Mouse (Mus musculus) NIH3T3 (cell line): Measurements from ENCODE around the gene Ackr4.

Source experiments
- DNase-seq: peaks from one replicate; pipeline ENCODE4 v3.0.0-alpha.2; 2012; ENCODE audit warnings: low read depth

Ackr4 gene

DNA sequence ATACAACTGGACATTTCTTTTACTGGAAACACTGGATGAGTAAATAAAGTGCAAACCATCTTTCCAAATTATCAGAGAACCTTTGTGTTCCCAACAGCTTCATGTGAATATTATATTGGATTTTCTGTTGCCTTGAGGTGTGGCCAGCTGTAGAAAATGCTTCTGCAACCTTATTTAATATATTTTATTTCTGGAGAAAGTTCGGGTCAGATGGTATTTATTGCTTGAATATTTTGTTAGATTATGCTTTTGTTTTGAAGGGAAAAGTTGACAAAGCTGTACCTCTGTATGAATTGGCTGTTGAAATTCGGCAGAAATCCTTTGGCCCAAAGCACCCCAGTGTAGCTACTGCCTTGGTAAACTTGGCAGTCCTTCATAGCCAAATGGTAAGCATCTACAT, 86.4 kb downstream of the Ackr4 start, which contains the start of gene Gm28305:
Gm28305 (plus strand) TSS at position 301 of the 400 bp plus-strand sequence.
- DNase-seq = no peak

DNA sequence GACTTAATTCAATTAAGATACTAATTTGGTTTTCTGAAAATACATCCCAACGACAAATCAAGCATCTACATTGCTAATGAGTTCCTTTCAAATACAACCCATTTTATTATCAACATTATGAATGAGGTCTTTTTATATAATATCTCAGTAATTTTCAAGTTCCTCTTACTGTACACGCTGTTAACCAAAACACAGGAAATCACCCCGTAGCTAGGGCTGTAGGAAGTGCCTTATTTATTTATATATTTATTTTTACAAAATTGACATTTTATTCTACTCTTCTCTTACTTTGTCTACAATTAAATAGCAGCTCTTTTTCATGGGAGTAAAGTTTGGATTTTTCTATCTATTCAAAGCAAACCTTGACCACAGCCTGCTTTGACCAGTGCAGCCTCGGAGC, 87.0 kb downstream of the Ackr4 start:
- no peak for DNase-seq

DNA sequence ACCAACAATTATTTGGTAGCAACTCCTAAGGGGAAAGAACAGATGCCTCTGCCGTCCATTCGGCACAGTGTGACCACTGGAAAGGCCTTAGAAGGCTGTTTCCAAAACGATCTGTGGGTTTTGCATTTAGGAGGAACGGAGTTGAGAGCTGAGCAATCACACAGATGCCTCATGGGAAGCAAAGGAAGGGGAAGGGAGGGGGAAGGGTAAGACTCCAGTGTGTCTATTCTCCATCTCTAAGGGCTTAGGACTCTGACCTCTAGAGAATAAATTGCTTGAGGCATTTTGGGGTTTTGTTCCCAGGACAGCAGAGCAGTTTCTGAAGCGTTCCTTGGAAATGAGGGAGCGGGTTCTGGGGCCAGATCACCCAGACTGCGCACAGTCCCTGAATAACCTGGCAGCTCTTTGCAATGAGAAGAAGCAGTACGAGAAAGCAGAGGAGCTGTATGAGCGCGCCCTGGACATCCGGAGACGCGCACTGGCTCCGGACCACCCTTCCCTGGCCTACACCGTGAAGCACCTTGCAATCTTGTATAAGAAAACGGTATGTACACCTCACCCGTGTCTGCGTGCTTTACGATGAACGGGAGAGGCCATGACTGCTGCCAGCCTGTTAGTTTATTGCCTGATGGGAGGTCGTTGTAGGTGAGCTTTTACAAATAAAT, 87.6 kb downstream of the Ackr4 start:
- DNase-seq = no peak

DNA sequence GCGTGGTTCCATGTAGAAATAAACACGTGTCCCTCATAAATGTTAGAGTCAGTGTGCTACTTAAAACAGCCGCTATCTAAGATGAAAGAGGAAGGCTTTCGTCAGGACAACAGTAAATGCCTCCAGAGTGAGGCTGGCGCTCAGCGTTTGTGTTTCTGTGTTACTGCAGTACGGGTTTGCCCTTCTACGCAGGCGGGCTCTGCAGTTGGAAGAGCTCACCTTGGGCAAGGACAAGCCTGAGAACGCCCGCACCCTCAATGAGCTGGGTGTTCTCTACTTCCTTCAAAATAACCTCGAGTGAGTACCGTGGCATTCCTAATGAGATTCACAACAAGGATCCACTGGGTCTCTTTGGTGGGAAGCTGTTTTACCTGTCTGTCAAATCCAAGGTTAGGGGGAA, 88.5 kb downstream of the Ackr4 start:
- DNase-seq = no peak

DNA sequence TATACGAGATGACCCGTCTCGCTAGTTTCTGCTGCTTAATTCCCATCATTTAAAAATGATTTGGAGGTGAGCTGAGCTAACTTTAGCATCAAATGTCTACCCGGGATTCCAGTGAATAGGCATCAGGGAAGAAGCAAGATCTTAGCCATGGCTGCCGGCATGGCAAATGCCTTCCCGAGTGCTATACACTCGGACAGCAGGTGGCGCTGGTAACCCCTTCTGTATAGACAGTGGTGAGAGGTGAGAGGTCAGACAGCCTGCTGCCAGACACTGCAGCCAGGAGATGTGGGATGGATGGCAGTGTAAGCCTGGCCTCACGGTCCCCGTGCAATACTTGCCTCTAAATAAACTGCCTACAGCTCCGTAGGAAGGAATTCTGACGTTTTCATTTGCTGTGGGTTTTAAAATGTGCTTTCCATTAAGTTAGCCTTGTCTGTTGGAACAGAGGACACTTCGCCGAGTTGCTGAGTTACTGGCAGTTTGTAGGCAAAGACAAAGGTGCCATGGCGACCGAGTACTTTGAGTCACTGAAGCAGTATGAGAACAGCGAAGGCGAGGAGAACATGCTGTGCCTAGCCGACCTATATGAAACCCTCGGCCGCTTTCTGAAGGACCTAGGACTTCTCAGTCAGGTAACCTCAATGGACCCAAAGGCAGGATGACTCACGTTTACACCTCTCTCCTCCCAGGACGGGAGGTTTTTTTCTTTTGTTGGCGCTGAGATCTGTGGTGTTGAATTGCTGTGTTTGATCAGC, 91.3 kb downstream of the Ackr4 start:
- DNase-seq = peak; percentile 76

DNA sequence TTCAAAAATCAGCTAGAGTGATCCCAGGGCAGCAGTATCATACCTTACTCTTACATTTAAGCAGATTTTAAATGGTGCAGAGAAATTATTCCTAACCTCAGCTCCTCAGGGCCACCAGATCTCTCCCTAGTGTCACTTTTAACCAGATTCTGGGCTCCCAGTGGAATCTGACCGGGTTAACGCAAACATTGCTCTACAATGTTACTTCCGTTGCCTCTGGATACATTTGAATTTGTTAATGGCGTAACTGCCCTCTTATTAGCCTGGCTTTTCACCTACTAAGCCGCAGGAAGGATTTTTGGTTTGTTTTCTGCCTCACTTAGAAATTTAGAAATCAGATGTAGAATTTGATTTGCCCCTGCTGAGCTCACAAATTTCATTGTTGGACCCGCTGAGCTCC, 92.0 kb downstream of the Ackr4 start:
- no peak for DNase-seq

DNA sequence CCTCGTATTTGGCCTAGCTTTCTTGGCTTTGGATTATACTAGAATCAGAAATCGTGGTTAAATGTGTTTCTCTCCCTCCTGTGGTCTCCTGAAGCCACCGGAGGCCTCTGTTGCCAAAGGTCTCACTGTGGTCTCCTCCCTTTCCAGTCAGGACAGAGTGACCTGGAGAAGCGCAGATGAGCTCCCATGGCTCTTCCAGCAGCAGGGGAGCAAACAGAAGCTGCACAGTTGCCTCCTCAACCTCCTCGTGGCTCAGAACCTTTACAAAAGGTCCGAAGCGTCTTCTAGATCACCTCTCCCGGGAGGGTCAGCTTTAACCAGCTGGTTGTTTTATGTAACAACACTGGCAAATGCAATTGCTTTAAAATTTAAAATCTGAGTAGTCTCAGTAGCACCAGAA, 92.5 kb downstream of the Ackr4 start:
- DNase-seq = no peak
